Mouse (Mus musculus) inflammation-experienced regulatory T-cells (primary cell): ENCODE measurements around the gene Stat2. TPM values are rescaled to one million over a fixed set of nuclear protein-coding genes. Genes with fewer than 3 reads are reported as not detected.

Experiments
- polyA plus RNA-seq, 2 experiments: library from polyadenylated mRNA; unstranded; fragments of 100-300 nt; shearing (Covaris generic); gene quantifications; one replicate each; pipeline ENCODE4 v1.2.1; 2017

Gene Stat2
- polyA plus RNA-seq, result 10 to 100 TPM; 66.3 to 70.6 TPM

DNA sequence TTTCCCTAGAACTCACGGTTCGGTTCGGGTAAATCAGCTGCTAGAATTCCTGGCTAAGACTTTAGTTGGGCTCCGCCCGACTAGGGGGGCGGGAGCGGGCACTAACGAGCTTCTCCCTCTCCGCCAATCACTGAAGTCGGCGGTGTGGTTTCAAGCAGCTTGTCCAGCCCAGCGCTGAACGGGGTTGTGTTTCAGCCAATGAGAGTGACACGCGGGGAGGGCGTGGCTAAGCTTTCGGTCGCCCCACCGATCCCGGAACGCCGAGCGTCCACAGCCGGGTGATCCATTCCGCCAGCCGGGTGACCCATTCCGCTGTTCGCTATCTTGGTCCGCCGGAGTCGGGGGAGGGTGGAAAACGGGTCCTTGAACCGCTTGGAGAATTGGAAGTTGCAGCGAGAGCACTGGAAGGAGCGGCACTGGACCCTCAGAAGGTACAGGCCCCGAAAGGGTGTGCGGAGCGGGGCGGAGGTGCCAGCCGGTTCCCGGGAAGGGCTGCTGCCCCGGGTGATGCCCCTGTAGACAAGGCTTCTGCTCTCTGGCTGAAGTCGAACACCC, at the start of gene Stat2:
Gene Stat2 (plus strand): TSS at position 273 of the 555 bp plus-strand sequence.

GRCm38 (mm10) chr10:128225538-128225937, 44.8 kb upstream of the Stat2 start, which contains the start of gene Mip:
Gene Mip, plus strand, starts transcription at chr10:128225838.

GRCm38 (mm10) chr10:128231697-128232419, 38.5 kb upstream of the Stat2 start, which contains the start of gene Timeless:
Gene Timeless, plus strand, starts transcription at chr10:128232065.

GRCm38 (mm10) chr10:128253677-128254255, 16.6 kb upstream of the Stat2 start, which contains the start of gene Apon:
Gene Apon, plus strand, starts transcription at chr10:128254096.

DNA sequence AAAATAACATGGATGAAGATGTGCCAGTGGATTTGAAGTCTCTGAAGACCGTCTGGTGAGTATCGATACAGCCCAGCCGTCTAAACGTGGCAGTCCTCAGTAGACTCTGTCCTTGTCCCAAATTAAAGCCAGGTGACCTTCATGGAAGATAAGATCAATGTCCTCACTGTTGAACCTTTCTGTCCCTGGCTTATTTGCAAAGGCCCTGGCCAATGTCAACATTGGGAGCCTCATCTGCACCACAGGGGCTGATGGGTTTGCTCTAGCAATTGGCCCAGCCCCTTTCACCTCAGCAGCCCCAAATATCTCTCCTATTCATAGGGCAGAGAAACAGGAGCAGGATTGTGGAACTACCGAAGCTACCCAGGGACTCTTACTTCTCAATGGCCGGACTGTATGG, 2.0 kb upstream of the Stat2 start, which contains the start of gene Apof:
Gene Apof (plus strand): TSS at position 301 of the 400 bp plus-strand sequence.

DNA sequence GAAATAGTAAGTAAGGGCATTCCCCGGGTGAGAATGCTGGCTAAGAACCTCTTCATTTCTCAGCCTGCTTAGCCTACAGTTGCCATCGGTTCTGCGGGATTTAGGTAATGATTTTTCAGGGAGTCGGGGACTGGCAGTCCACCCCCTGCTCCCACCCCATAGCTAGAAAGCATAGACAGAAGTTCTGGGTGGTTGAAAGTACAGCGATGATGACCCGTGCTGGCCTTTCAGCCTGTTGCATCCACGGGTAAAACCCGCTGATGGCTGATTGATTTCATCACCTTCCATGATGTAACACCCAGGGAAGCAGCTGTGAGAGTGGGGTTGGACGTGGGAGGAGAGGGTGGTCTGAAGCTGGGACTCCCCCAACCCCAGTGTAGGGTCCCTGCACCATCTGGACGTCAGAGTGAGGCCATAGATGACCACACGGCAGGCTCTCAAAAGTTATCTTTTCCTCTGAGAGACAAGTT, 28.4 kb downstream of the Stat2 start, which contains the start of gene Il23a:
Gene Il23a (minus strand): TSS at position 51 of the 470 bp plus-strand sequence.

DNA sequence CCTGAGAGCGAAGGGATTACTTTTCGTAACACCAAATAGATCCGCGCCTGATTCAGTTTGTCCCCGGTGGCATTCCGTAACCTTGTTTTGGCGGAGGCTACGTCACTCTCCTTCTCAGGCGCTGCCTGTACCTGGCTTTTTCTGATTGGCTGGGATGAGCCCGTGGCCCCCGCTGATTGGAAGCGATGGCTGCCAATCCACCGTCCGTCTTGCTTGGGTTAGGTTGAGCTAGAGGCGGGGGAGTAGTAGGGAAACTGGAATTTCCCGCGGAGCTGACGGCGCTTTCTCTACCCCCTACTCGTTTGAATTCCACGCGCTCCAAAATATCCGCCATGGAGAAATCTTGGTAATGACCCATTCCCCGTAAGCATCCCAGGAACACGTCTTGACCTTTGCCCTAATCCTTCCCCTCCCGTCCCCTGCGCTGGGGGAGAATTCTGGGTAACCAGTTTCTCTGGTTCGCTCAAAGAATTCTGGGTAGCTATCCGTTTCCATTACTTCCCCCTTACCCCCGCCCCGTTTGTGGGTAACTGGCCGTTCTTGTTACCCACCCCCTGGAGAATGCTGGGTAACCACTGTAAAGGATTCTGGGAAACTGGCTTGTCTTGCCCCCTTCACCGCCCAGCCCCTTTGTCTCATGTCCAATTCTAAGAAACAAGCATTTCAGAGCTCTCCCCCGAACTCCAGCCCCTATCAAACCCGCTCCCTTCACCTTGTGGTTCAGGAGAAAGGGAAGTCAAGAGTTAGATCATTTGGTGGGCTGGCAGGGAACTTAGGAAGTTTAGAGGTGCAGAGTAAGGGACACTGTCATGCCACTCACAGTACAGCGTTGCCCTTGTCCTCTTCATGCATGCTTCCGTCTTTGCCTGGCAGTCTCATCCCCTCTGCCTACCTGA, 33.0 kb downstream of the Stat2 start, which contains the start of gene Pan2:
Gene Pan2 (plus strand): TSS at position 210 of the 896 bp plus-strand sequence.

DNA sequence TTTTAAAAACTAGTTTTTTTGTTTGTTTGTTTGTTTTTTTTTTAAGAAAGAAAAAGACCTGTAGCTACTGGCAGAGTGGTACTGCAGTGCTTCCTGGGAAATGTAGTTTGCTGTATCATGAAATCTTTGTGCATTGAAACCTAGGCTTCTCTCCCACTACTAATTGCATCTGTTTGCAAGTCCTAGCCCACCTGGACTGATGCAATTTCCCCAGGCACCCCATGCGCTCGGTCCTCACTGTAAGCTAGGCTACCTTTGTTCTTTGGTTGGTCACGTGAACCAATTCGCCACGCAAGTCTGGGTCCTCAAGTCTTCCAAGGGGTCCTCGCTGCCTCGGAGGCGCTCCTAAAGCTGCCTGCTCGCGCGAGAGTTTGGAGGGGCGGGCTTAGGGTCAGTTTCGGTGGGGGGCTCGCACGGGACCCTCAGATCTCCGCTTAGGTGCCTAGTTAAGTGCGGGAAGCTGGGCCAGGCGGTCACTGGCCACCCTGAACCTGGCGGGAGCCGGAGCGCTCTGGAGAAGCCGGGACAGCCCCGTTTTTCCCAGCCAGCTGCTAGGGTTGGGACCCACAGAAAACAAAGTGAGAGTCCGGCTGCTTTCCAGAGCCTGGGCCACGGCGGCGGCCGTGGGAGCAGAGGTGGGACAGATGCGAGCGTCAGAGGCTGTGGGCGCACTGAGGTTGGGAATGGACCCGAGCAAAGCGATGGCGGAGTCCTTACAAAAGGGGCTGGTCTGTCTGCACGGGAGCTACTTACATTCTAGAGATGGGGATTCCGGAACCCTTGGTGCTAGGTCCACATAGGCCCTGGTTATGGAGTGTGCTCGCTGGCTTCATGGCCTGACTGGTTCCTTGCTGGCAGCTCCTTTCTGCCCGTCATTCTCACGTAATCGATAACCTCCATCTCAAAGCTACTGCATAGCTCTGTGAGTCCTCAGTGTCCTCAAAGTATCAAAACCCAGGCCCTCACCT, 52.1 kb downstream of the Stat2 start, which contains the start of gene Cnpy2:
Gene Cnpy2 (plus strand): TSS at position 319 of the 968 bp plus-strand sequence.

DNA sequence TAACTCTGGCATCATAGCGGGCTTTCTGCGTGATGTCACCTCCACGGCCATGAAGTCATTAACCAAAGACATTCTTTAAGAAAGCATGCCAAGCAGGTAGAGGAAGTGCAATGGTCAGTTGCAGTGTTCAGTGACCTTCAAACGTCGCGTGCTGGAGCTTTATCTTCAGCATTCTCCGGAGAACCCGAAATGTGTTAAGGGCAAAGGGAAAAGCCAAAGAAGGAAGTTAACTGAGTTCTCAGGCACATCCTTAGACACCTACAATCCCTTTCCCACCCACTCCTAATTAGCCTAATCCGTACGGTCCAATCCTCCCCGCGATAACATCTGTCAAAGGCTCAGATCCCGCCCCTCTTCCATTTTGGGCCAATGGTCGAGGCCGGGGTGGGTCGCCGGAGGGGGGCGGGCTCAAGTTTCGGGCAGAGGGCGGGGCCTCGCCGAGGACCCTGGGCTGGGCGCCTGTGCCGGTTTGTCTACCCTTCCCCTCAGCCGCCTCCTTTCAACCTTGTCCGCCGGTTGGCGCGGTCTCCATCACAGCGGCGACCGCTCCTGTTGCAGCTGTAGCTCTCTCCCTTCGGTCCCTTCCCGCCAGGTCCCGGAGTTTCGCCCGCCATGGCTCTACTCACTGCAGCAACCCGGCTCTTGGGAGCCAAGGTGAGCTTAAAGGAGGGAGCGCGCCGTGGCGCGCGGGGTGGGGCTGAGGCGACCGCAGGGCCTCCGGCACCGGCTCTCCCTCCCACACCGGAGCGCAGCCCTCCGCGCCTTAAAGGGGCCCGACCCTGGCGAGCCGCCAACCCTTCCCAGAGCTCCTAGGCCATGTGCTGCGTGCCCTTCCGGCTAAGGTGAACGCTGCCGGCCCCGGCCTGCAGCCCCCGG, 67.2 kb downstream of the Stat2 start, which contains the start of gene Cs:
Gene Cs (plus strand): TSS at position 429 of the 876 bp plus-strand sequence.

Other genes starting within 250 kb of the Stat2 start
- gene Naca, start 235.0 kb upstream of the Stat2 start, polyA plus RNA-seq, result 100 to 1,000 TPM; 440 to 504 TPM
- 100 to 1,000 TPM; 128 to 151 TPM for gene Ptges3, start 211.6 kb upstream of the Stat2 start, polyA plus RNA-seq
- gene Atp5b, start 187.3 kb upstream of the Stat2 start, polyA plus RNA-seq, result 1,000 to 10,000 TPM; 1,050 to 1,147 TPM
- 10 to 100 TPM; 54.8 to 63.6 TPM for gene Baz2a, start 179.0 kb upstream of the Stat2 start, polyA plus RNA-seq
- 10 to 100 TPM; 28.7 to 30.5 TPM for gene Rbms2, start 90.3 kb upstream of the Stat2 start, polyA plus RNA-seq
- under 1 TPM; 0.52 to 0.61 TPM for gene Gls2, start 76.1 kb upstream of the Stat2 start, polyA plus RNA-seq
- 10 to 100 TPM; 14.3 to 22.4 TPM for gene Spryd4, start 58.8 kb upstream of the Stat2 start, polyA plus RNA-seq
- gene Mip, start 44.7 kb upstream of the Stat2 start, polyA plus RNA-seq, result under 1 TPM in 1 of 2 experiments, not detected in 1; 0.18 TPM
- gene Timeless, start 38.5 kb upstream of the Stat2 start, polyA plus RNA-seq, result 10 to 100 TPM; 19.0 to 23.0 TPM
- gene Apon, start 16.5 kb upstream of the Stat2 start, polyA plus RNA-seq, result not detected
- gene Apof, start 1.9 kb upstream of the Stat2 start, polyA plus RNA-seq, result not detected
- gene Il23a, start 28.2 kb downstream of the Stat2 start, polyA plus RNA-seq, result under 1 TPM in 1 of 2 experiments, not detected in 1; 0.54 TPM
- gene Pan2, start 32.8 kb downstream of the Stat2 start, polyA plus RNA-seq, result 10 to 100 TPM; 39.5 to 50.2 TPM
- 100 to 1,000 TPM in 1 of 2 experiments, 10 to 100 TPM in 1; 89.0 to 132 TPM for gene Cnpy2, start 51.9 kb downstream of the Stat2 start, polyA plus RNA-seq
- 100 to 1,000 TPM; 153 to 176 TPM for gene Cs, start 67.2 kb downstream of the Stat2 start, polyA plus RNA-seq
- 10 to 100 TPM; 26.8 to 30.6 TPM for gene Coq10a, start 98.4 kb downstream of the Stat2 start, polyA plus RNA-seq
- 1 to 10 TPM; 6.3 to 6.5 TPM for gene Ankrd52, start 106.6 kb downstream of the Stat2 start, polyA plus RNA-seq
- not detected for gene Slc39a5, start 130.7 kb downstream of the Stat2 start, polyA plus RNA-seq
- 100 to 1,000 TPM; 116 to 123 TPM for gene Nabp2, start 140.9 kb downstream of the Stat2 start, polyA plus RNA-seq
- 10 to 100 TPM; 37.5 to 41.8 TPM for gene Rnf41, start 141.1 kb downstream of the Stat2 start, polyA plus RNA-seq
- 100 to 1,000 TPM; 111 to 120 TPM for gene Smarcc2, start 188.7 kb downstream of the Stat2 start, polyA plus RNA-seq
- gene Myl6, start 223.6 kb downstream of the Stat2 start, polyA plus RNA-seq, result 1,000 to 10,000 TPM; 1,313 to 1,615 TPM
- 1 to 10 TPM; 2.7 to 4.7 TPM for gene Myl6b, start 228.1 kb downstream of the Stat2 start, polyA plus RNA-seq